Mouse (Mus musculus): ENCODE data around the gene Cux1.
A peak's percentile ranks its signal among the peaks of the same experiment; 100 is the strongest.

Cux1 gene

DNA sequence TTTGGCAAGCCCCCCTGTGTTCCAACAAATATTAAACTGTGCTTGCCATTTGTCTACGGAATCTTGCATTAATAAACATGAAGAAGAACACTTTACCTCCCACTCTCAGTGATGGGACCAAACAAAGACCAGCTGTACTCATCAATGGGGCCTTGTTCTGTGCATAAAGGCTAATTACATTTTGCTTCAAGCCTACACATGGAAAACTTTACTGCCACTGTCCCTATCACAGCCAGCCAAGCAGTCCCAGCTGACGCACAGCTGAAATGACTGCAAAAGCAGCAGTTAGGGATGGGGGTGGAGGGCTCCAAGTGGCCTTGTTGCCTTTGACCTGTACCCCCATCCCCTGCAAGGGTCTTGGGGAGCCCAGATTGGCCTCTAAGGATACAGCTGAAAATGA lies 210.1 kb downstream of the Cux1 start:
- DNase-seq, result no peak

- no peak for DNase-seq
Measured at GRCm38 (mm10) chr5:136355583-136356126, 211.6 kb downstream of the Cux1 start.

DNA sequence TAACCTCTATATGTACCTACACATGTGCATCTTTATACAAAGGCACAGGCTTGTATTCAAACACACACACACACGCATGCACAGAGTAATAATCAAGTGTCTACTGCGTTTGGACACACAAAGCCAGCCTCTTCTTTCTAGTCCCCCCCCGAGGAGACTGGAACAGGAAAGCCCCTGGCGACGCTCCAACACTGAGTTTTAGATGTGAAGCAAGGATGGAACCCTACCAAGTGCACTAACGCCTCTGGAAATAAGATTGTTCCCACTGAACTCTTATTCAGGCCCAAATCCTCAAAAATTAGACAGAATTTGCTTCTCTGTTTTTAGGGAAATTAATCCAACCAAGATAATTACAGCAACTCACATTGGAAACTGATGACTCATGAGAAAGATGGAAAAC lies 212.6 kb downstream of the Cux1 start:
- no peak for DNase-seq

DNA sequence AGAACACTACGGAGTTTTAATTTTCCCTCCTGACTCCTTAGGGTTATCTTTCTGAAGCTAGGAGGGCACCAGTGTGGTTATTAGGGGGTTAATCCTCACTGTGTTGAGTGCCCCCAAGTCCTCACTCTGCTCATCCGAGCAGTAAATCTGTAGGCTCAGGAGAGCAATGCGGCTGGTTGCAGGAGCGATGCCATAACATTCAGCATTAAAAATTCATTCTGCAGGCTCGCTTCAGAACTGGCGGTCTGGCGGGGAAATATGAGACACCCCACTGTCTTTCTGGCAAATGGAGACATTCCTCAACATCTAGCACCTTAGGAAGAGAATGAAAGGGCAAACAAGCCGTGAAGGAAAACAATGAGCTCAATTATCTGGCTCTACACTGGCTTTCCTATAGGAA lies 214.2 kb downstream of the Cux1 start:
- DNase-seq, result peak; percentile 56

DNA sequence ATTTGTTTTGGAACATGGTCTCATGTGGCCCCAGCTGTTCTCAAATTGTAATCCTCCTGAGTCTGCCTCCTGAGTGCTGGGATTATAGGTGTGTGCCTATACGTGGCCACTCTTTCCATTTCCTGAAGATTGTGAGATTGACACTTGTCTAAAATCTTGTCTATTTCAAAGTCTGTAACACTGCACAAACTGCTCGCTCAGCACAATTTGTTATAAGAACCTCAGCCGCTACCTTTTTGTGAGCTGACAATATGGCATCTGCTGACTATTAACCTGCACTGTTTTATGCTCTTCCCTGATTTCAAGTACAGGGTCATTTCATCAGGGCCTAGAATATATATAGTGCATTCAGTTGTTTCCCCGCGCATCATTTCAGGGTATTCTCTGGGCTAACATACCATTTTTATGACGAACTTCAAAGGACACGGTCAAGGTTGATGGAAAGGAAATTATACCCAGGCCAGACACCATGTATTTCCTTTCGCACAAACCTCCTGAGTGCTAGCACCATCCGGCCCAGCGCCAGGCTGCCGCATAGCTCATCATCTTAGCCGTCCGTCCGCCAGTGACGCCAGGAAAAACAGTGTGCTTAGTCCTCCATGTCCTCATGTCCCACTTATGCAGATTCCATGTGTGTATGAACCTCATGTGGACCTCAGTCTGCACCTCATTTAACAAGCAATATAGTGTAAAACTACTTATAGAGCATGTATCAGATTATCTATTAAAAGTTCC lies 224.0 kb downstream of the Cux1 start:
- no peak for DNase-seq

DNA sequence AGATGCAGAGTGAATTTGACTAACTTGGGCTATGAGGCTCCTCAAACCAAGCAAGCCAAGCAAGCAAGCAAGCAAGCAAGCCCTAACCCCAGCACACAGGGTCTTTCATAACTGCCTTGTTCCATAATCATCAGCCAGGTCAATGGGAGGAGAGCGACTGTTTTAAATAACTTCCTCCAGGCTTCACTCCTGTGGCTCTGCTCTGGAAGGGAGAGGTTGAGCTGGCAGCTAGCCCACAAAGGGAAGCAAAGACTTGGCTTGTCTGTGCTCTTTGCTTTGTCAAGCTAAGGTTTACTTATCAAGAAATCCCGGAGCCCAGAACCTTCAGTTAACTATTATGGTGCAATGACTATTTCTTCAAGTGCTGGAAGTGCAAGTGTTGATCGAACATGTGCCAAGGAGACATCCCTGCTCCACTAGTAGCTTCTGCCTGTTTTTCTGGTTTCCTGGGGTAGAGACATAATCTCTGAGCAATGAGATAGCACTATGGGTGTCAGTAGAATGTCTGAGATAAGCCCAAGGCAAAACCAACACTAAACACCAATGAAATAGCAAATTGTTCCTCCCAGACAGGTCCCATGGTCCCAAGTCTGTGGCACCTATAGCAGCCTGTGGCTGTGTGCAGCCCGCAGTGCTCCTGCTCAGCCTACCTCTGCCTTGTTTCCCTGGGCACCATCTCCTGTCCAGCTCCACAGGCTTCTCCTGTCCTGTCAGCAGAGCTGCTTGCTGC lies 230.3 kb downstream of the Cux1 start:
- DNase-seq, result no peak

- DNase-seq, result no peak
Measured at GRCm38 (mm10) chr5:136335681-136336080, 231.6 kb downstream of the Cux1 start.

DNA sequence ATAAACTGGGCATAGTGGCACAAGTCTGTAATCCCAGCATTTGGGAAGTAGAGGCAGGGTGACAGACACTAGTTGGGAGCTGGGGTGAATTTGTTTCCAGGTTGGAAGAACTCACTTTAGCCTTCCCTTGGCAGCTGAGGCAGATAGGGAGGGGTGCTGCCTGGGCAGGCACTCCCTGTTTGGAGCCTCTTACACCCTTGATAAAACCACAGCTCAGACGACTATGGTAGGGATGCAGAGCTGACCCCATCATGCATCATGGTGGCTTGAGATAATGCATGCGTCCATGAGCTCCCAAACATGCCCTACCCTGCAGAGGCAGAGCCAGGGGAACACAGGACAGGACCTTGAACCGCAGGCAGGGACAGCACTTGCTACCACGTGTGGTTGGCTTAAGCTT lies 232.5 kb downstream of the Cux1 start:
- DNase-seq, result no peak

- DNase-seq, result no peak
Measured at GRCm38 (mm10) chr5:136334051-136334450, 233.2 kb downstream of the Cux1 start.

DNA sequence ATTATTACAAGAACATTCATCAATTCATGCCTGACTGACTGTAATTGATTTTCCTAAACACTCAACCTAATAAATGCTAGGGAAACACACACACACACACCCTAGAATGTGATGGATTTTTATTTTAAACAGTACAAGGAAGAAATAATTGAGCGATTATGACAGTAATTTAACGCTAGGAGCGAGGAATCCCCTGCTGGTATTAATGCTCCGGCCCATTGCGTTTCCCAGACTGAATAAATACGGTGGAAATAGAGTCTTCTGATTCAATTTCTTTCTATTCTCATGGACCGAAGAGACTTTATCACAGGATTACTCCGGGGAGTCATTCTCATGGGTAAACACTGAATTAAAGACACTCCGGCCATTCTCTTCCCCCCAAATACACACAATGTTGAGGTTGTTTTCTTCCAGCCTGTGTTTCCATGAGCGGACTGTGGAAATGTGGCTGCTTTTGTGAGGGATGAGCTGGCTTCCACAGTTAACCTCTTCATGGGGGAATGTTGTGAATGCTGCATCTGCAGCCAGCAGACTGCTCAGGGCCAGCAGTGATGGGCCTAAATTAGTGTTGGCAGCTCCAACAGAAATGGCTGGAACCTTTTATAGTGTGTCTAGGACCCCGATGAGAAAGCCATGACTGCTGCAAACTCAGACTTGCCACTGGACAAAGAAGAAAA lies 234.4 kb downstream of the Cux1 start:
- DNase-seq, result no peak

DNA sequence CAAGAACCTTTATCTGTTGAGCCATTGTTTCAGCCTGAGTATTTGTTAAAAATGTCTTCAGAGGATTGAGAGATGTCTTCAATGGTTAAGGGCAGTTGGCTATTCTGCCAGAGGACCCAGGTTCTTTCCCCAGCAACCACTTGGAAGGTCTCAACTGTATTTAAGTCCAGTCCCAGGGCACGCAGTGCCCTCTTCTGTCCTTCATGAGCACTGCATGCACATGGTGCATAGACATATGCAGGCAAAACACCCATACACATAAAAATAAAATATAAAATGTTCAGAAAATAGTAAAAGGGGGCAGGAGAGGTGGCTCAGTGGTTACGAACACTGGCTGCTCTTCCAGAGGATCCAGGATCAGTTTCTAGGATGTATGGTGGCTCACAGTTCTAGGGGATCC lies 239.6 kb downstream of the Cux1 start:
- DNase-seq, result no peak

DNA sequence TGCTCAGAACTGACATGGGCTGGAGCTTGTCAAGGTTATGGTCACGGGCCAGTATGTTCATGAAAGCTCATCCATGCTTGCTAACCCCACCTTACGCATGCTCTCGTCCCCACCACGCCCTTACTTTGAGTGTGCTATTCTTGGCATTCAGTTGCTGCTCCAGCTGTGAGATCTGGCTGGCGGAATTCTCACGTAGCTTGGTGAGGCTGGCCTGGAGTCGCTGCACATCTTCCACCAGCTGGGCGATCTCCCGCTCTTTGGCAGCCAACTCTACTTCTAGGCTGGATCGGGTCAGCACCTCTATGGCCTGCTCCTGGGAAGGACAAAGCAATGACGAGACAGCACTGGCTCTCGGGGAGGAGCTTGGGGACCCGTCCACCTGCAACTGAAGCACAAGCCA lies 240.7 kb downstream of the Cux1 start:
- no peak for DNase-seq

DNA sequence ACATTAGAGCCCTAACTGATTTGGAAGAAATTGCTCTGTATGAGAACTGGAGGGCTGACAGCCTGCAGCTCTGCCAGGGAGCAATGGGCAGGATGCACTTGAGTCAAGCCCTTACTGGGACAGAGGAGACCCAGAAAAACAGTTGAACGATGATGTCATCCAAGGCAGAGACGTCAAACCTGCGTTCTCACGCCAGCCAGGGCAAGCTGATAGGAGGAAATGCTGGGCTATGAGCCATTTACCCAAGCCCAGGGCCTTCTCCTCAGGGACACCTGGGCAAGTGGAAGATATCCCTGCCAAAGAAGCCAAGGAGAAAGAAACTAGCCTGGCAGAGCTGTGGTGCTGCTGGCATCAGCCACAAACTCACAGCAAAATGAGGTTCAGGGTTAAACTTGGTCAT lies 242.8 kb downstream of the Cux1 start:
- DNase-seq, result peak; percentile 37

DNA sequence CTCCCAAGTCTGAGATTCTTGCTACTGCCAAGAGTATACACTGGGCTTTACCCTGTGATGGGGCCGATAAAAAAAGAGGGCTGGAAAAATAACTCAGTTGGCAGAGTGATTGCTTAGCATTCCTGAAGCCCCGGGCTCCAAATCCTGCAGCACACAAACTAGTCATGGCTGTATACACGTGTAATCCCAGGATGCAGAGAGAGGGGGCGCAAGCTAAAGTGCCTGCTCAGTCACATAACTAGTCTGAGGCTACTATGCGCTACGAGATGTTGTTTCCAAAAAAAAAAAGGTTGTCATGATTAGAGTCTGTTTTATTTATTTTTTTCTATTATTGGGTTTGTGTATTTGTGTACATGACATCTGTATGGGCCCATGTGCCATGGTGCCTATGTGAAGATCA lies 245.9 kb downstream of the Cux1 start:
- no peak for DNase-seq

DNA sequence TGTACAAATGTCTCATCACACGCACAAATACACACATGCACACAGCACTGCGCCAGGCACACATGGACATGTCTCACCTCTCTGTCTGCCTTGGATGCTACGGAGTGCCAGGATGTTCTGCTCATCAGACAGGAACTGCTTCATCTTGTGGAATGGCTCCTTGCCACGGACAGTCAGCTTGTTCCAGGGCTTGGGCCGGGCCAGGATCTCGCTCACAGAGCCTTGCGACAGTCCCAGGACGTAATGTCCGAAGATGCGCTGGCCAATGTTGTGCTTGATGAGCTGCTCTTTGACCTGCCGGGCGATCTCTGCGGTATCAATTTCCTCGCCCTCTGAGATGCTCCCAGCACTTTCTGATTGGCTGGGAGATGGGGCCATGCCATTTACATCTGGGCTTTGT lies 254.7 kb downstream of the Cux1 start:
- no peak for DNase-seq

DNA sequence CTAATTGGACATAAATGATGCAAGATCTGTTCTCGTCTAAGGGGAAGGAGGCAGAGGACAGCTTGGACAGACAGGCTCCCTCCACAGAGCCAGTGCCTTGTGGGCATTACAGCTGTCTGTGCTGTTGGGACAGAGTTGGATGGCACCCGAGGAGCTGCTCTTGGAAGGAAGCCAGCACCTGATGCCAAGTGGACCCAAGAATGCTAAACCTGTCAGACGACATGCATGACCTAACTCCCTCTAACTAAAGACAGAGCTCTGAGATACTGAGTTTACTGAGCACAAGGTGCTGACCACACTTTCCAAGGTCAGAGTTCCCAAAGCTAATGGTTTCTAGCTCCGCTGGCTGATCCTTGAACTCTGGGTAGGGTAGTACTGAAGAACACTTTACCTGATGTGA lies 255.1 kb downstream of the Cux1 start:
- DNase-seq, result no peak

- DNase-seq, result no peak
Measured at GRCm38 (mm10) chr5:136306254-136306653, 261.0 kb downstream of the Cux1 start.

- no peak for DNase-seq
Measured at GRCm38 (mm10) chr5:136303409-136303983, 263.8 kb downstream of the Cux1 start.

- DNase-seq, result no peak
Measured at GRCm38 (mm10) chr5:136300880-136301279, 266.4 kb downstream of the Cux1 start.

DNA sequence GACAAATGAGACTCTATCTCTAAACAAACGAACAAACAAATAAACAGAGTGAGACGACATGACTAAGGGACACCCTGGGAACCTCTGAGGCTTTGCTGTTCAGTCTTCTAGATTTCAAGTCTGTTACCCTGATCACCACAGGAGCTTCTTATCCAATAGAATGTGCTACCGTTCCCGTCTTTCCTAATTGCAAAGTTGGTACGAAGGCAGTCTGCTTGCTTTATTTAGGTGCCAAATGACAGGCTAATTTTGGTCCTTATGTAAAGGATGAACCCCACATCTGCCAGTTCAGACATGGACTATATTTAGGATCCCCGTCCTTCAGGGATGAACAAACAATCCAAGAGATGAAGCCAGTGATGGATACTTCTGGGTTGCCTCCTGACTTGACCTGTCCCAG lies 269.6 kb downstream of the Cux1 start:
- DNase-seq, result no peak

- DNase-seq, result no peak
Measured at GRCm38 (mm10) chr5:136296911-136297310, 270.4 kb downstream of the Cux1 start.

GRCm38 (mm10) chr5:136292971-136293418 lies 274.3 kb downstream of the Cux1 start:
- peak; percentile 26 for DNase-seq

GRCm38 (mm10) chr5:136292361-136292760 lies 274.9 kb downstream of the Cux1 start:
- no peak for DNase-seq
